Mouse (Mus musculus): Measurements from ENCODE around the gene Daxx. TPM values are rescaled to one million over a fixed set of nuclear protein-coding genes. Genes with fewer than 3 reads are reported as not detected.
A peak's percentile ranks its signal among the peaks of the same experiment; 100 is the strongest.
"Not testable (repeated sequence)": the region's sequence is repeated elsewhere in the genome, so short reads cannot be mapped to it uniquely, and the experiment has no call there.

The Daxx gene
- polyA plus RNA-seq, 1 experiment from 2014 or later: 61.5 TPM

DNA sequence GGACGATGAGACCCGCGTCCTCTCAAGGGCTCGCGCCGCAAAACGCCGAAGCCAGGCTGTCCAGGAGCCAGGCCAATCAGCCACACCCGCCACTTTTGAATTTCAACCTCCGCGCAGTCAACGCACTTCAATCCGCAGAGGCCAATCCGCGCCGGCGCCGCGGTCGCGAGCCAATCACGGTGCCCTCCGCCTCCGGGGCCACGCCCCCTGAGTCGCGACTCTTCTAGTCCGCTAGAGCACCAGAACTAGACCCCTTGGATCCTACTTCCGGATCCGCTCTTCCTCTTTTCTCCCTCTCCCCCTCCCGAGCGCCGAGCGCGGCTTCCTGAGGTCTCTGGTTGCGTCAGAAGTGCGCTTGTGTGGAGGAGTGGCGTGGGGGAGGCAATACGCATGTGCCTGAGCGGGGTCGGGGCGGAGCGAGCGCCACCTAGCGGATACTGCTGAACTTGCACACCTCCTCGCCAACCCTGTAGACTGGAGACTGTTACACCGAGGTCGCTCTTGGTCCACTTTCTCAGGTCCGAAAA lies 18.6 kb upstream of the Daxx start, which contains the start of gene Kifc1:
Gene Kifc1, minus strand, starts transcription at position 129 of the 527 bp plus-strand sequence.
- 0% methylated on average over 49 of the region's 49 CpGs for WGBS
- H3K9me3 ChIP-seq (ENCODE audit: control insufficient read depth, low read length): no peaks in the 10 kb centered on the region
- peak within 1 kb of the TSS; percentile 60 for H3K4me3 ChIP-seq (replicated peaks; ENCODE audit: low read length)
- peak; percentile 100 for ATAC-seq
- peaks cover 8% of the 10 kb centered on the region for H3K4me1 ChIP-seq (replicated peaks; ENCODE audit: control insufficient read depth, insufficient read depth, low read length)
- no peaks in the 10 kb centered on the region for H3K27me3 ChIP-seq (replicated peaks; ENCODE audit: control insufficient read depth, insufficient read depth, low read length)
- H3K36me3 ChIP-seq (ENCODE audit: control insufficient read depth, insufficient read depth): no peaks in the 10 kb centered on the region
- no peak within 1 kb of the TSS for H3K27ac ChIP-seq (ENCODE audit: low read length)
- H3K9ac ChIP-seq (replicated peaks; ENCODE audit: low read depth, low read length): peak within 1 kb of the TSS; percentile 54
- H3K4me2 ChIP-seq (ENCODE audit: low read length): peak within 1 kb of the TSS; percentile 63

DNA sequence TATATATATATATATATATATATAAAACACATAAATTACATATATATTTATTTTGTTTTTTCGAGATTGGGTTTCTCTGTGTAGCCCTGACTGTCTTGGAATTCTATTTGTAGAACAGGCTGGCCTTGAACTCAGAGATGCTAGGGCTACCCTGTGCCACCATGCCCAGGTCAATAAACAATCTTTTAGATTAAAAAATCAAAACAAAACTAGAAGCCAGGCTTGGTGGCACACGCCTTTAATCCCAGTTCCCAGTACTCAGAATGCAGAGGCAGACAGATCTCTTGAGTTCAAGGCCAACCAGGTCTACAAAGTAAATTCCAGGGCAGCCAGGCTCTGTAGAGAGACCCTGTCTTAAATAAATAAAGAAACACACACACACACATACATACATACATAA lies 17.9 kb upstream of the Daxx start:
- H3K9me3 ChIP-seq (ENCODE audit: control insufficient read depth, low read length): no peaks in the 10 kb centered on the region
- no peaks in the 10 kb centered on the region for H3K36me3 ChIP-seq (ENCODE audit: control insufficient read depth, insufficient read depth)
- WGBS: 67% methylated on average over 2 of the region's 2 CpGs
- no peak for ATAC-seq
- H3K4me3 ChIP-seq (replicated peaks; ENCODE audit: low read length): no peak overlapping the region
- H3K4me1 ChIP-seq (replicated peaks; ENCODE audit: control insufficient read depth, insufficient read depth, low read length): peaks cover 8% of the 10 kb centered on the region
- H3K4me2 ChIP-seq (ENCODE audit: low read length): no peak overlapping the region
- no peak overlapping the region for H3K27ac ChIP-seq (ENCODE audit: low read length)
- no peaks in the 10 kb centered on the region for H3K27me3 ChIP-seq (replicated peaks; ENCODE audit: control insufficient read depth, insufficient read depth, low read length)
- no peak overlapping the region for H3K9ac ChIP-seq (replicated peaks; ENCODE audit: low read depth, low read length)

DNA sequence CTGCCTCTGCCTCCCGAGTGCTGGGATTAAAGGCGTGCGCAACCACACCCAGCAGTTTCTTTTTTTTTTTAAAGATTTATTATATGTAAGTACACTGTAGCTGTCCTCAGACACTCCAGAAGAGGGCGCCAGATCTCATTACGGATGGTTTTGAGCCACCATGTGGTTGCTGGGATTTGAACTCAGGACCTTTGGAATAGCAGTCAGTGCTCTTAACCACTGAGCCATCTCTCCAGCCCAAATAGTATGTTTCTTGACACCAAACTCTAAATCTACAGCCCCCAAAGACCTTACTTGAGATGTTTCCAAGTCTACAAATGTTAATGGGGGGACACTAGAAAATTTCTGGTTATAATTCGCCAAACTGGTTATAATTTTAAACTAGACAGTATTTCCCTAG lies 17.3 kb upstream of the Daxx start:
- H3K9ac ChIP-seq (replicated peaks; ENCODE audit: low read depth, low read length); H3K4me1 ChIP-seq (replicated peaks; ENCODE audit: control insufficient read depth, insufficient read depth, low read length); H3K4me2 ChIP-seq (ENCODE audit: low read length); H3K9me3 ChIP-seq (ENCODE audit: control insufficient read depth, low read length); ATAC-seq; H3K27me3 ChIP-seq (replicated peaks; ENCODE audit: control insufficient read depth, insufficient read depth, low read length); H3K36me3 ChIP-seq (ENCODE audit: control insufficient read depth, insufficient read depth); H3K4me3 ChIP-seq (replicated peaks; ENCODE audit: low read length); H3K27ac ChIP-seq (ENCODE audit: low read length): not testable (repeated sequence)
- 65% methylated on average over 6 of the region's 6 CpGs for WGBS

DNA sequence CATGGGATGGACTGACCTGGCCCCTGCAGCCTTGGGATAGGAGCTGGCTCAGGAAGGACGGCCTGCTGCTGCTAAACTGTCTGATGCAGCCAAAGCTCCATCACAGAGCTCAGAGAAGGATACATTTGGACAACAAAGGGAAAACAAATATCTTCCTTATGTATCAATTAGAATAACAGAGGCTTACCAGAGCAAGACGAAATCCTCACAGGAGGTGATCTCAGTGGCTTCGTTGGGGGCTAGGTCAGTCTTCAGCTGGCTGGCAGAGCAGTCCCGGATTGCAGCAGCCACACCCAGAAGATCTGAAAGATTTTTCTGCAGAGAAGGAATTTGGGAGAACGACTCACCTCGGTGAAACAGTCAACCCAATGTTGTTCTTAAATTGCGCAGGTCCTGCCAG lies 16.8 kb upstream of the Daxx start:
- peaks cover 8% of the 10 kb centered on the region for H3K4me1 ChIP-seq (replicated peaks; ENCODE audit: control insufficient read depth, insufficient read depth, low read length)
- no peak overlapping the region for H3K9ac ChIP-seq (replicated peaks; ENCODE audit: low read depth, low read length)
- no peak for ATAC-seq
- H3K4me2 ChIP-seq (ENCODE audit: low read length): no peak overlapping the region
- no peaks in the 10 kb centered on the region for H3K9me3 ChIP-seq (ENCODE audit: control insufficient read depth, low read length)
- H3K27ac ChIP-seq (ENCODE audit: low read length): no peak overlapping the region
- H3K36me3 ChIP-seq (ENCODE audit: control insufficient read depth, insufficient read depth): no peaks in the 10 kb centered on the region
- WGBS: 31% methylated on average over 7 of the region's 7 CpGs
- no peaks in the 10 kb centered on the region for H3K27me3 ChIP-seq (replicated peaks; ENCODE audit: control insufficient read depth, insufficient read depth, low read length)
- H3K4me3 ChIP-seq (replicated peaks; ENCODE audit: low read length): no peak overlapping the region

DNA sequence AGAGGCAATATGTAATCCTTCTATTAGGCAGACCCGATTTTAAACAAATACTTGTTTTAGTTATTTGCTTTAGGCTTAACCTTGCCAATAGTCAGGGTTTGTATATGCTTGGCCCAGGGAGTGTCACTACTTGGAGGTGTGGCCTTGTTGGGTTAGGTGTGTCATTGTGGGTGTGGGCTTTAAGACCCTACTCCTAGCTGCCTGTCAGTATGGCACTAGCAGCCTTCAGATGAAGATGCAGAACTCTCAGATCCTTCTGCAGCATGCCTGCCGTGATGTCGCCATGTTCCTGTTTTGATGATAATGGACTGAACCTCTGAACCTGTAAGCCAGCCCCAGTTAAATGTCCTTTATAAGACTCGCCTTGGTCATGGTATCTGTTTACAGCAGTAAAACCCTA lies 16.2 kb upstream of the Daxx start:
- 88% methylated on average over 4 of the region's 4 CpGs for WGBS
- H3K9ac ChIP-seq (replicated peaks; ENCODE audit: low read depth, low read length); ATAC-seq: not testable (repeated sequence)

DNA sequence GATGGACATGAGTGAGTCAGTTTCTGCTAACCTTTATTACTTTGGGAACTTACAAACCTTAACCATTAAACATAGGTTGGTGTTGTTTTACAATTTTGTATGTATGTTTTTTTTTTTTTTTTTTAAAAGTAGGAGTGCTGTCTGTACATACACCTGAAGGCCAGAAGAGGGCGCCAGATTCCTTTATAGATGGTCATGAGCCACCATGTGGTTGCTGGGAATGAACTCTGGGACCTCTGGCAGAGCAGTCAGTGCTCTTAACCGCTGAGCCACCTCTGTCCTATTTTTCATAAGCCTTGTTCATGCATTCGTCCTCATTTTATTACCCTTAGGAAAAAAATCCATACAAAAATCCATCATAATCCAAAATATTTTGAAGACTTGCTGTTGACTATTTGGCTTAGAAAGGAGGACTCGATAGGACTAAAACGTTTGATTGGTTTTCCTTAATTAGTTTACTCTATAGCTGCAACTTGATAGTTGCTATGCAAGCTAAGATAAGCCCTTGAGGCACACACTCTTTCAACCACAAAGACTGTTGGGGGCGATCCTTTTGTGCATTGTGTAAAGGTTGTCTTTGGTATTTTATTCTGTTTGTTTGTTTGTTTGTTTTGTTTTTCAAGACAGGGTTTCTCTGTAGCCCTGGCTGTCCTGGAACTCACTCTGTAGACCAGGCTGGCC lies 12.0 kb upstream of the Daxx start:
- Histone ChIP-seq H3K4me3 (replicated peaks; ENCODE audit: low read length) (no peak overlapping the region), H3K9me3 (ENCODE audit: control insufficient read depth, low read length) (no peaks in the 10 kb centered on the region), H3K27ac (ENCODE audit: low read length) (no peak overlapping the region), H3K9ac (replicated peaks; ENCODE audit: low read depth, low read length) (no peak overlapping the region), H3K4me2 (ENCODE audit: low read length) (no peak overlapping the region), H3K36me3 (ENCODE audit: control insufficient read depth, insufficient read depth) (no peaks in the 10 kb centered on the region), H3K4me1 (replicated peaks; ENCODE audit: control insufficient read depth, insufficient read depth, low read length) (no peaks in the 10 kb centered on the region), H3K27me3 (replicated peaks; ENCODE audit: control insufficient read depth, insufficient read depth, low read length) (no peaks in the 10 kb centered on the region)
- WGBS: 43% methylated on average over 6 of the region's 6 CpGs
- ATAC-seq: no peak

More for the DNA sequence above, 16.2 kb upstream of the Daxx start:
- not testable (repeated sequence) for H3K27ac ChIP-seq (ENCODE audit: low read length); H3K27me3 ChIP-seq (replicated peaks; ENCODE audit: control insufficient read depth, insufficient read depth, low read length); H3K4me3 ChIP-seq (replicated peaks; ENCODE audit: low read length); H3K4me2 ChIP-seq (ENCODE audit: low read length); H3K9me3 ChIP-seq (ENCODE audit: control insufficient read depth, low read length); H3K36me3 ChIP-seq (ENCODE audit: control insufficient read depth, insufficient read depth); H3K4me1 ChIP-seq (replicated peaks; ENCODE audit: control insufficient read depth, insufficient read depth, low read length)

DNA sequence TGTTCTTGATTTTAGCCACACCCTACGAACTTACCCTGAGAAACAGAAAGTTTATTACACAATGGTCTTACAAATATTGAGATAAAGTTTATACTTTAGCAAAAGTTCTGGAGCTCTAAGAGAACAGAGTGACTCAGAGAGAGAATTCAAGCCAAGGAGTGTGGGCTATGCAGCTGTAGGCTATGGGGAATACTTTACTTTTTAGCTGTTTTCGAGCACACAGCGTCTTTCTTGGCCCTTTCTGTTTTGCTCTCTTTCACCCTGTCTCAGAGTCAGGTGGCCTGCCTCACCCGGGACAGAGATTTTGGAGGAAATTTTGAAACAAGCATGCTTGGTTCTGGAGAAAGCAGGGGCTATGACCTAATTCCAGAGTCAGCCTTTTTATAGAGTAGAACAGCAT lies 11.0 kb upstream of the Daxx start:
- H3K27me3 ChIP-seq (replicated peaks; ENCODE audit: control insufficient read depth, insufficient read depth, low read length); H3K27ac ChIP-seq (ENCODE audit: low read length); H3K36me3 ChIP-seq (ENCODE audit: control insufficient read depth, insufficient read depth); H3K4me2 ChIP-seq (ENCODE audit: low read length); H3K9ac ChIP-seq (replicated peaks; ENCODE audit: low read depth, low read length); H3K9me3 ChIP-seq (ENCODE audit: control insufficient read depth, low read length); ATAC-seq; H3K4me3 ChIP-seq (replicated peaks; ENCODE audit: low read length); H3K4me1 ChIP-seq (replicated peaks; ENCODE audit: control insufficient read depth, insufficient read depth, low read length): not testable (repeated sequence)
- 87% methylated on average over 4 of the region's 4 CpGs for WGBS

DNA sequence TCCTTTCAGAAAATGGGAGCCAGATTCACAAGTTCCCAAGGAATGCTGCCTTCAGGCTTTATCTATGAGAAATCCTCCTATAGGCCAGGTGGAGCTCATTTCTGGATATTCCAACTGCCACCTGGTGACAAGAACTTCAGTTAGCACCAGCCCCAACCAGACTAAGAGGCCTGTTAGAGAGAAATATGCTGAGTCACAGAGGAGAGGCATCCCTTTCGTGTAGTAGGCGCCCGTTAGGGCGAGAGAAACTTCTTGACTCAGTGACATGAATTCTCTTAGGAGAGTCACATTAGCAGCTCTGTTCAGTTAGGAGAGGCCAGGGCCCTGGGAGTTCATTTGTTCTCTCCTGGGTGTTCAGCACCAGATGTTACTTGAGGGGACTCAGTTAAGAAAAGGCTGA lies 9.6 kb upstream of the Daxx start:
- 77% methylated on average over 4 of the region's 4 CpGs for WGBS
- Histone ChIP-seq H3K4me2 (ENCODE audit: low read length) (no peak overlapping the region), H3K9ac (replicated peaks; ENCODE audit: low read depth, low read length) (no peak overlapping the region), H3K27me3 (replicated peaks; ENCODE audit: control insufficient read depth, insufficient read depth, low read length) (no peaks in the 10 kb centered on the region), H3K9me3 (ENCODE audit: control insufficient read depth, low read length) (no peaks in the 10 kb centered on the region), H3K4me1 (replicated peaks; ENCODE audit: control insufficient read depth, insufficient read depth, low read length) (no peaks in the 10 kb centered on the region), H3K4me3 (replicated peaks; ENCODE audit: low read length) (no peak overlapping the region), H3K36me3 (ENCODE audit: control insufficient read depth, insufficient read depth) (no peaks in the 10 kb centered on the region), H3K27ac (ENCODE audit: low read length) (no peak overlapping the region)
- no peak for ATAC-seq

DNA sequence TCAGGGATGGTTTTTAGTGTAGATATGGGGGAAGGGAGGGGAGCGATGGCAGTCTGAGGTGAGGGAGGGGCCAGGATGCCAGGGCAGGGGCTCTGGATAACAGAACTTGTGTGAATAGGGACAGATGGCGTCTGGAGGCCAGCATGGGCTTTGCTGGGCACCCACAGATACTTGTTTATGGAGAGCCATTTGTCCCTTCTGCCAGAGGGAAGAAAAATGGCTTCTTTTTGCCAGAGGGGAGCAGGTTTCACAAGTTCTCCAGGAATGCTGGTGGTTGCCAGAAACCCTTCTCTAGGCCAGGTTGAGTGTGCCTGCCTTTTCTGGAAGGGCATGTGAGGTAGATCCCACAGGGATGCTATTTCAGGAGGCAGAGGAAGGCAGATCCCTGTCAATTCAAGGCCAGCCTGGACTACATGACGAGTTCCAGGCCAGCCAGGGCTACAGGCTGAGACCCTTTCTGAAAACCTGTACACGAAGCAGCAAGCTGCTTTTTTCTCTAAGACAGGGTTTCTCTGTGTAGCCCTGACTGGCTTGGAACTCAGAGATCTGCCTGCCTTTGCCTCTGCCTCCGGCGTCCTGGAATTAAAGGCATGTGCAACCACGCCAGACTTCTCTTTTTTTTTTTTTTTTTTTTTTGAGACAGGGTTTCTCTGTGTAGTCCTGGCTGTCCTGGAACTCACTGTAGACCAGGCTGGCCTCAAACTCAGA lies 8.8 kb upstream of the Daxx start:
- H3K9me3 ChIP-seq (ENCODE audit: control insufficient read depth, low read length): no peaks in the 10 kb centered on the region
- no peak overlapping the region for H3K4me3 ChIP-seq (replicated peaks; ENCODE audit: low read length)
- H3K4me1 ChIP-seq (replicated peaks; ENCODE audit: control insufficient read depth, insufficient read depth, low read length): no peaks in the 10 kb centered on the region
- ATAC-seq: no peak
- H3K4me2 ChIP-seq (ENCODE audit: low read length): no peak overlapping the region
- H3K27ac ChIP-seq (ENCODE audit: low read length): no peak overlapping the region
- H3K36me3 ChIP-seq (ENCODE audit: control insufficient read depth, insufficient read depth): no peaks in the 10 kb centered on the region
- no peaks in the 10 kb centered on the region for H3K27me3 ChIP-seq (replicated peaks; ENCODE audit: control insufficient read depth, insufficient read depth, low read length)
- 68% methylated on average over 7 of the region's 7 CpGs for WGBS
- H3K9ac ChIP-seq (replicated peaks; ENCODE audit: low read depth, low read length): no peak overlapping the region

Data from forebrain, embryonic 16.5 days (tissue).